Mouse (Mus musculus): ENCODE results near the gene Usp35.

GRCm38 (mm10) chr7:97298943-97299342, 32.9 kb downstream of the Usp35 start:
- no peak for TF ChIP-seq CTCF (IDR thresholded peaks at IDR 0.05; ENCODE audit: borderline replicate concordance, extremely low read depth, insufficient read depth, insufficient read length)
- TF ChIP-seq POLR2A (IDR thresholded peaks at IDR 0.05; ENCODE audit: borderline replicate concordance, extremely low read depth, insufficient read depth, insufficient read length, poor library complexity, severe bottlenecking), result no peak
